ENCODE assay signal across 9 mouse cellular contexts in genomic region chr14:7994271-7994767, GRCm38 (mm10). TPM values are rescaled to one million over a fixed set of nuclear protein-coding genes. Genes with fewer than 3 reads are reported as not detected.
A peak's percentile ranks its signal among the peaks of the same experiment; 100 is the strongest.
DNase-seq lines count a peak whose midpoint lies in the region; ATAC-seq lines count a peak whose summit lies in the region.
"Had no signal": no experiment of that assay in that cellular context is flagged by ENCODE, and none has a peak within 500 bp of the region (broad histone marks: within the 10 kb centered on the region; RNA-seq: fewer than 3 reads in every experiment).

Gene Dnase1l3, minus strand, starts transcription at chr14:7994573.

- no peaks in the 10 kb centered on the region for H3K4me1 ChIP-seq in midbrain, embryonic 11.5 days (ENCODE audit: control insufficient read depth, insufficient read depth, low read length)
- H3K4me1 ChIP-seq in midbrain, embryonic 15.5 days, result peaks cover 2% of the 10 kb centered on the region; the same call in 1 of the 2 replicates
- 0 out of 2 replicates have a peak, but pooled peaks cover 2% of the 10 kb centered on the region for H3K4me1 ChIP-seq in forebrain, embryonic 12.5 days

- 74% methylated on average over 8 of the region's 8 CpGs for WGBS in midbrain, embryonic 11.5 days
- WGBS in midbrain, embryonic 15.5 days, result 75% methylated on average over 8 of the region's 8 CpGs
- WGBS in forebrain, embryonic 12.5 days, result 76% methylated on average over 8 of the region's 8 CpGs

- DNase-seq in adrenal gland, adult (ENCODE audit: inconsistent age in 2 of 2, low spot score in 1 of 2), result peak; percentile 41 to 78
- no peak for DNase-seq in adrenal gland, adult 18-20 months (ENCODE audit: low spot score in 2 of 2)
- no peak for DNase-seq in midbrain, embryonic 11.5 days (ENCODE audit: low spot score, missing footprints)
- peak; percentile 80 for DNase-seq in kidney, postnatal 10 days

- no peak within 1 kb of the TSS for H3K4me2 ChIP-seq in midbrain, embryonic 11.5 days
- no peak within 1 kb of the TSS for H3K4me2 ChIP-seq in midbrain, embryonic 15.5 days
- H3K4me2 ChIP-seq in forebrain, embryonic 12.5 days, result no peak within 1 kb of the TSS
- H3K4me2 ChIP-seq: limb, embryonic 12.5 days had no signal

- ATAC-seq in midbrain, embryonic 11.5 days (ENCODE audit: low FRiP score), result 0 out of 2 replicates have a peak, but pooled peaks have one; percentile 20
- ATAC-seq in midbrain, embryonic 15.5 days (replicated peaks), result no peak
- ATAC-seq in common myeloid progenitor, adult 5-6 weeks (replicated peaks; ENCODE audit: low read depth, poor library complexity, severe bottlenecking), result peak; percentile 50
- peak; percentile 12; the same call in 1 of the 2 replicates for ATAC-seq in monocyte, adult 5-6 weeks (replicated peaks; ENCODE audit: insufficient number of reproducible peaks, low FRiP score, low TSS enrichment, poor library complexity, severe bottlenecking)
- no peak for ATAC-seq in forebrain, embryonic 12.5 days (ENCODE audit: low FRiP score)

- no peaks in the 10 kb centered on the region for H3K9me3 ChIP-seq in midbrain, embryonic 11.5 days (ENCODE audit: control insufficient read depth, low read length)
- H3K9me3 ChIP-seq in midbrain, embryonic 15.5 days, result no peaks in the 10 kb centered on the region
- H3K9me3 ChIP-seq in forebrain, embryonic 12.5 days, result no peaks in the 10 kb centered on the region
- H3K9me3 ChIP-seq: limb, embryonic 12.5 days had no signal

- H3K4me3 ChIP-seq in midbrain, embryonic 11.5 days (ENCODE audit: low read depth, low read length), result no peak within 1 kb of the TSS
- no peak within 1 kb of the TSS for H3K4me3 ChIP-seq in midbrain, embryonic 15.5 days
- H3K4me3 ChIP-seq in forebrain, embryonic 12.5 days (replicated peaks), result no peak within 1 kb of the TSS
- H3K4me3 ChIP-seq: limb, embryonic 12.5 days had no signal

- no peaks in the 10 kb centered on the region for H3K36me3 ChIP-seq in midbrain, embryonic 11.5 days (ENCODE audit: control insufficient read depth, insufficient read depth, low read length)
- no peaks in the 10 kb centered on the region for H3K36me3 ChIP-seq in midbrain, embryonic 15.5 days (replicated peaks)
- H3K36me3 ChIP-seq in forebrain, embryonic 12.5 days (replicated peaks), result no peaks in the 10 kb centered on the region
- H3K36me3 ChIP-seq: limb, embryonic 12.5 days had no signal

- H3K27ac ChIP-seq in midbrain, embryonic 11.5 days (ENCODE audit: low read depth, low read length), result no peak within 1 kb of the TSS
- H3K27ac ChIP-seq in midbrain, embryonic 15.5 days, result no peak within 1 kb of the TSS
- H3K27ac ChIP-seq in forebrain, embryonic 12.5 days, result no peak within 1 kb of the TSS
- H3K27ac ChIP-seq: limb, embryonic 12.5 days had no signal

- no peak within 1 kb of the TSS for H3K9ac ChIP-seq in midbrain, embryonic 11.5 days (ENCODE audit: low read length)
- no peak within 1 kb of the TSS for H3K9ac ChIP-seq in midbrain, embryonic 15.5 days
- no peak within 1 kb of the TSS for H3K9ac ChIP-seq in forebrain, embryonic 12.5 days
- H3K9ac ChIP-seq: limb, embryonic 12.5 days had no signal

- no peaks in the 10 kb centered on the region for H3K27me3 ChIP-seq in midbrain, embryonic 11.5 days (ENCODE audit: control insufficient read depth, insufficient read depth, low read length)
- H3K27me3 ChIP-seq in midbrain, embryonic 15.5 days (replicated peaks), result peaks cover under 1% of the 10 kb centered on the region; the same call in 1 of the 2 replicates
- H3K27me3 ChIP-seq in forebrain, embryonic 12.5 days, result peaks cover 11% of the 10 kb centered on the region

RNA-seq across cellular contexts. Expression of gene Dnase1l3, which starts in this region (rescaled TPM):
- total RNA-seq in adrenal gland, adult 18-20 months (2021), result under 1 TPM; 0.45 to 0.70 TPM
- 0.07 and 0.23 TPM in 2 replicates for polyA plus RNA-seq in midbrain, embryonic 11.5 days (2014; fragmentation: Nextera tagmentation; extraction: Ambion mirVana)
- 0.04 and 0.06 TPM in 2 replicates for polyA plus RNA-seq in midbrain, embryonic 15.5 days (2015; fragmentation: Nextera tagmentation; extraction: Ambion mirVana)
- total RNA-seq in common myeloid progenitor, adult 5-6 weeks (2017), result not detected in 2 replicates
- 0.58 to 4.0 TPM (median 0.64 TPM) in 3 replicates for total RNA-seq in monocyte, adult 5-6 weeks (2017)
- not detected in 2 replicates for polyA plus RNA-seq in forebrain, embryonic 12.5 days (2016; fragmentation: Nextera tagmentation; extraction: Ambion mirVana)
- polyA plus RNA-seq: limb, embryonic 12.5 days had no signal

Comparison
In these comparisons a context has a peak if more than half of its experiments do, and no peak if none do; other contexts are left out.
1. DNase-seq: peak in adrenal gland, adult (2 of 2) and kidney, postnatal 10 days (single experiment); none in adrenal gland, adult 18-20 months (0 of 2) and midbrain, embryonic 11.5 days (single experiment).
2. Peak in ATAC-seq in midbrain, embryonic 11.5 days; RNA of the gene not detected or under 1 TPM.
3. Peak in ATAC-seq in common myeloid progenitor, adult 5-6 weeks; RNA of the gene not detected or under 1 TPM.